Mouse (Mus musculus): ENCODE measurements around the gene Krt36. TPM values are rescaled to one million over a fixed set of nuclear protein-coding genes. Genes with fewer than 3 reads are reported as not detected.

The Krt36 gene
- total RNA-seq, 2 experiments from 2014 or later = not detected

GRCm38 (mm10) chr11:100097819-100098218 is 7.6 kb downstream of the Krt36 start:
- no peak for ATAC-seq (replicated peaks; ENCODE audit: low FRiP score, low TSS enrichment, poor library complexity, severe bottlenecking)

GRCm38 (mm10) chr11:100096141-100096540 is 9.3 kb downstream of the Krt36 start, which contains the start of gene Krt35:
TSS of gene Krt35 (minus strand) at chr11:100096241.
- ATAC-seq (replicated peaks; ENCODE audit: low FRiP score, low TSS enrichment, poor library complexity, severe bottlenecking) = no peak

- ATAC-seq (replicated peaks; ENCODE audit: low FRiP score, low TSS enrichment, poor library complexity, severe bottlenecking) = no peak
Observed at GRCm38 (mm10) chr11:100088378-100089025, 16.9 kb downstream of the Krt36 start.

- ATAC-seq (replicated peaks; ENCODE audit: low FRiP score, low TSS enrichment, poor library complexity, severe bottlenecking) = no peak
Observed at GRCm38 (mm10) chr11:100087861-100088260, 17.6 kb downstream of the Krt36 start, which contains the start of gene Krt32. TSS of gene Krt32 (minus strand) at chr11:100088226.

- no peak for ATAC-seq (replicated peaks; ENCODE audit: low FRiP score, low TSS enrichment, poor library complexity, severe bottlenecking)
Observed at GRCm38 (mm10) chr11:100073873-100074272, 31.6 kb downstream of the Krt36 start.

GRCm38 (mm10) chr11:100067293-100068036 is 38.0 kb downstream of the Krt36 start:
- ATAC-seq (replicated peaks; ENCODE audit: low FRiP score, low TSS enrichment, poor library complexity, severe bottlenecking) = no peak

- no peak for ATAC-seq (replicated peaks; ENCODE audit: low FRiP score, low TSS enrichment, poor library complexity, severe bottlenecking)
Observed at GRCm38 (mm10) chr11:100066236-100067010, 39.0 kb downstream of the Krt36 start.

- ATAC-seq (replicated peaks; ENCODE audit: low FRiP score, low TSS enrichment, poor library complexity, severe bottlenecking) = no peak
Observed at GRCm38 (mm10) chr11:100058875-100059274, 46.6 kb downstream of the Krt36 start.

- no peak for ATAC-seq (replicated peaks; ENCODE audit: low FRiP score, low TSS enrichment, poor library complexity, severe bottlenecking)
Observed at GRCm38 (mm10) chr11:100055686-100056655, 49.5 kb downstream of the Krt36 start.

Other genes starting within 250 kb of the Krt36 start
- not detected in 2 replicates for gene Gm11568, start 247.7 kb downstream of the Krt36 start, total RNA-seq (2014; fragmentation: Nextera tagmentation)
- gene Gm11568, start 247.7 kb downstream of the Krt36 start, total RNA-seq (2017) = not detected in 2 replicates
- gene Gm11559, start 241.2 kb downstream of the Krt36 start, total RNA-seq (2014; fragmentation: Nextera tagmentation) = not detected in 2 replicates
- not detected in 2 replicates for gene Gm11559, start 241.2 kb downstream of the Krt36 start, total RNA-seq (2017)
- gene Krtap9-1, start 232.2 kb downstream of the Krt36 start, total RNA-seq (2014; fragmentation: Nextera tagmentation) = not detected in 2 replicates
- gene Krtap9-1, start 232.2 kb downstream of the Krt36 start, total RNA-seq (2017) = not detected in 2 replicates
- not detected in 2 replicates for gene Gm11567, start 226.4 kb downstream of the Krt36 start, total RNA-seq (2014; fragmentation: Nextera tagmentation)
- gene Gm11567, start 226.4 kb downstream of the Krt36 start, total RNA-seq (2017) = not detected in 2 replicates
- gene Krtap31-1, start 197.7 kb downstream of the Krt36 start, total RNA-seq (2014; fragmentation: Nextera tagmentation) = not detected in 2 replicates
- not detected in 2 replicates for gene Krtap31-1, start 197.7 kb downstream of the Krt36 start, total RNA-seq (2017)
- gene Gm11565, start 190.9 kb downstream of the Krt36 start, total RNA-seq (2014; fragmentation: Nextera tagmentation) = not detected in 2 replicates
- not detected in 2 replicates for gene Gm11565, start 190.9 kb downstream of the Krt36 start, total RNA-seq (2017)
- not detected in 2 replicates for gene Krtap31-2, start 169.3 kb downstream of the Krt36 start, total RNA-seq (2014; fragmentation: Nextera tagmentation)
- not detected in 2 replicates for gene Krtap31-2, start 169.3 kb downstream of the Krt36 start, total RNA-seq (2017)
- not detected in 2 replicates for gene Krtap9-5, start 157.2 kb downstream of the Krt36 start, total RNA-seq (2014; fragmentation: Nextera tagmentation)
- not detected in 2 replicates for gene Krtap9-5, start 157.2 kb downstream of the Krt36 start, total RNA-seq (2017)
- gene Krtap29-1, start 126.6 kb downstream of the Krt36 start, total RNA-seq (2014; fragmentation: Nextera tagmentation) = not detected in 2 replicates
- not detected in 2 replicates for gene Krtap29-1, start 126.6 kb downstream of the Krt36 start, total RNA-seq (2017)
- not detected in 2 replicates for gene Krtap16-1, start 119.0 kb downstream of the Krt36 start, total RNA-seq (2014; fragmentation: Nextera tagmentation)
- gene Krtap16-1, start 119.0 kb downstream of the Krt36 start, total RNA-seq (2017) = not detected in 2 replicates
- not detected in 2 replicates for gene Krtap17-1, start 111.6 kb downstream of the Krt36 start, total RNA-seq (2014; fragmentation: Nextera tagmentation)
- gene Krtap17-1, start 111.6 kb downstream of the Krt36 start, total RNA-seq (2017) = not detected in 2 replicates
- not detected in 2 replicates for gene Krt33a, start 89.4 kb downstream of the Krt36 start, total RNA-seq (2014; fragmentation: Nextera tagmentation)
- not detected in 2 replicates for gene Krt33a, start 89.4 kb downstream of the Krt36 start, total RNA-seq (2017)
- gene Krt33b, start 75.8 kb downstream of the Krt36 start, total RNA-seq (2014; fragmentation: Nextera tagmentation) = not detected in 2 replicates
- not detected in 2 replicates for gene Krt33b, start 75.8 kb downstream of the Krt36 start, total RNA-seq (2017)
- gene Krt34, start 64.1 kb downstream of the Krt36 start, total RNA-seq (2014; fragmentation: Nextera tagmentation) = not detected in 2 replicates
- not detected in 2 replicates for gene Krt34, start 64.1 kb downstream of the Krt36 start, total RNA-seq (2017)
- gene Krt31, start 55.1 kb downstream of the Krt36 start, total RNA-seq (2014; fragmentation: Nextera tagmentation) = not detected in 2 replicates
- not detected in 2 replicates for gene Krt31, start 55.1 kb downstream of the Krt36 start, total RNA-seq (2017)
- gene Krt32, start 17.4 kb downstream of the Krt36 start, total RNA-seq (2014; fragmentation: Nextera tagmentation) = not detected in 2 replicates
- gene Krt32, start 17.4 kb downstream of the Krt36 start, total RNA-seq (2017) = not detected in 2 replicates
- not detected in 2 replicates for gene Krt35, start 9.4 kb downstream of the Krt36 start, total RNA-seq (2014; fragmentation: Nextera tagmentation)
- not detected in 2 replicates for gene Krt35, start 9.4 kb downstream of the Krt36 start, total RNA-seq (2017)
- not detected in 2 replicates for gene Krt13, start 15.9 kb upstream of the Krt36 start, total RNA-seq (2014; fragmentation: Nextera tagmentation)
- gene Krt13, start 15.9 kb upstream of the Krt36 start, total RNA-seq (2017) = not detected in 2 replicates
- not detected in 2 replicates for gene Krt15, start 30.3 kb upstream of the Krt36 start, total RNA-seq (2014; fragmentation: Nextera tagmentation)
- not detected in 2 replicates for gene Krt15, start 30.3 kb upstream of the Krt36 start, total RNA-seq (2017)
- gene Krt19, start 43.0 kb upstream of the Krt36 start, total RNA-seq (2014; fragmentation: Nextera tagmentation) = not detected in 2 replicates
- not detected in 2 replicates for gene Krt19, start 43.0 kb upstream of the Krt36 start, total RNA-seq (2017)
- gene Krt9, start 87.6 kb upstream of the Krt36 start, total RNA-seq (2014; fragmentation: Nextera tagmentation) = not detected in 2 replicates
- not detected in 2 replicates for gene Krt9, start 87.6 kb upstream of the Krt36 start, total RNA-seq (2017)
- not detected in 2 replicates for gene Krt14, start 101.9 kb upstream of the Krt36 start, total RNA-seq (2014; fragmentation: Nextera tagmentation)
- gene Krt14, start 101.9 kb upstream of the Krt36 start, total RNA-seq (2017) = not detected in 2 replicates
- not detected in 2 replicates for gene Krt16, start 143.3 kb upstream of the Krt36 start, total RNA-seq (2014; fragmentation: Nextera tagmentation)
- gene Krt16, start 143.3 kb upstream of the Krt36 start, total RNA-seq (2017) = not detected in 2 replicates
- gene Krt17, start 155.4 kb upstream of the Krt36 start, total RNA-seq (2014; fragmentation: Nextera tagmentation) = not detected in 2 replicates
- not detected in 2 replicates for gene Krt17, start 155.4 kb upstream of the Krt36 start, total RNA-seq (2017)
- not detected in 2 replicates for gene Krt42, start 164.2 kb upstream of the Krt36 start, total RNA-seq (2014; fragmentation: Nextera tagmentation)
- gene Krt42, start 164.2 kb upstream of the Krt36 start, total RNA-seq (2017) = not detected in 2 replicates
- 1,051 and 1,260 TPM in 2 replicates for gene Eif1, start 214.3 kb upstream of the Krt36 start, total RNA-seq (2014; fragmentation: Nextera tagmentation)
- gene Eif1, start 214.3 kb upstream of the Krt36 start, total RNA-seq (2017) = 170 and 204 TPM in 2 replicates
- gene Gast, start 228.8 kb upstream of the Krt36 start, total RNA-seq (2014; fragmentation: Nextera tagmentation) = not detected in 2 replicates
- not detected in 2 replicates for gene Gast, start 228.8 kb upstream of the Krt36 start, total RNA-seq (2017)